Mouse (Mus musculus): Measurements from ENCODE around the gene Dcaf6.

- TF ChIP-seq EP300 (IDR thresholded peaks at IDR 0.05; ENCODE audit: low read depth) (no peak), CTCF (IDR thresholded peaks at IDR 0.05; ENCODE audit: low read depth) (no peak)
Observed at GRCm38 (mm10) chr1:165462861-165463260, 2.6 kb upstream of the Dcaf6 start.

Measured in liver, postnatal 0 days (tissue).